Mouse (Mus musculus): ENCODE data around the gene 4930442H23Rik. TPM values are rescaled to one million over a fixed set of nuclear protein-coding genes. Genes with fewer than 3 reads are reported as not detected.

4930442H23Rik gene
- total RNA-seq (2023), result not detected

GRCm38 (mm10) chr10:81183805-81184204 lies at the start of gene 4930442H23Rik:
Gene 4930442H23Rik, minus strand, starts transcription at chr10:81183849.

GRCm38 (mm10) chr10:81232580-81233225 lies 49.1 kb upstream of the 4930442H23Rik start, which contains the start of gene Zfr2:
Gene Zfr2, plus strand, starts transcription at chr10:81233155.

GRCm38 (mm10) chr10:81230438-81231332 lies 47.0 kb upstream of the 4930442H23Rik start, which contains the start of gene Atcay:
Gene Atcay, minus strand, starts transcription at chr10:81230833.

GRCm38 (mm10) chr10:81201807-81202758 lies 18.4 kb upstream of the 4930442H23Rik start, which contains the start of gene Nmrk2:
Gene Nmrk2, minus strand, starts transcription at chr10:81202051.

GRCm38 (mm10) chr10:81182336-81183333 lies 1.0 kb downstream of the 4930442H23Rik start, which contains the start of gene Dapk3:
Gene Dapk3, plus strand, starts transcription at chr10:81183005.

GRCm38 (mm10) chr10:81176466-81177271 lies 7.0 kb downstream of the 4930442H23Rik start, which contains the start of gene Eef2:
Gene Eef2, plus strand, starts transcription at chr10:81176631.

GRCm38 (mm10) chr10:81167200-81168086 lies 16.2 kb downstream of the 4930442H23Rik start, which contains the start of gene Pias4:
Gene Pias4, minus strand, starts transcription at chr10:81167923.

GRCm38 (mm10) chr10:81134966-81135681 lies 48.5 kb downstream of the 4930442H23Rik start, which contains the start of gene Zbtb7a:
Gene Zbtb7a, plus strand, starts transcription at chr10:81135220.

Other genes with a start within 250 kb of the 4930442H23Rik start
- gene Gng7, start 168.9 kb downstream of the 4930442H23Rik start, total RNA-seq (2023), result not detected
- not detected for gene Diras1, start 158.2 kb downstream of the 4930442H23Rik start, total RNA-seq (2023)
- 16.8 TPM for gene Slc39a3, start 146.4 kb downstream of the 4930442H23Rik start, total RNA-seq (2023)
- gene Sgta, start 123.7 kb downstream of the 4930442H23Rik start, total RNA-seq (2023), result 52.5 TPM
- gene Thop1, start 113.8 kb downstream of the 4930442H23Rik start, total RNA-seq (2023), result 11.8 TPM
- gene Creb3l3, start 85.0 kb downstream of the 4930442H23Rik start, total RNA-seq (2023), result not detected
- gene Map2k2, start 77.9 kb downstream of the 4930442H23Rik start, total RNA-seq (2023), result 113 TPM
- 75.4 TPM for gene Zbtb7a, start 48.6 kb downstream of the 4930442H23Rik start, total RNA-seq (2023)
- gene Pias4, start 15.9 kb downstream of the 4930442H23Rik start, total RNA-seq (2023), result 41.2 TPM
- gene Eef2, start 7.2 kb downstream of the 4930442H23Rik start, total RNA-seq (2023), result 2,569 TPM
- 63.4 TPM for gene Dapk3, start 844 bp downstream of the 4930442H23Rik start, total RNA-seq (2023)
- gene Nmrk2, start 18.2 kb upstream of the 4930442H23Rik start, total RNA-seq (2023), result 0.37 TPM
- 0.12 TPM for gene Atcay, start 47.0 kb upstream of the 4930442H23Rik start, total RNA-seq (2023)
- 6.8 TPM for gene Zfr2, start 49.3 kb upstream of the 4930442H23Rik start, total RNA-seq (2023)
- gene Matk, start 69.1 kb upstream of the 4930442H23Rik start, total RNA-seq (2023), result 21.5 TPM
- 123 TPM for gene Mrpl54, start 83.1 kb upstream of the 4930442H23Rik start, total RNA-seq (2023)
- 27.2 TPM for gene Apba3, start 83.1 kb upstream of the 4930442H23Rik start, total RNA-seq (2023)
- 4.8 TPM for gene Tjp3, start 107.7 kb upstream of the 4930442H23Rik start, total RNA-seq (2023)
- 106 TPM for gene Pip5k1c, start 109.1 kb upstream of the 4930442H23Rik start, total RNA-seq (2023)
- 48.0 TPM for gene Cactin, start 137.3 kb upstream of the 4930442H23Rik start, total RNA-seq (2023)
- gene Tbxa2r, start 144.9 kb upstream of the 4930442H23Rik start, total RNA-seq (2023), result 39.9 TPM
- not detected for gene Gipc3, start 159.4 kb upstream of the 4930442H23Rik start, total RNA-seq (2023)
- 41.6 TPM for gene Hmg20b, start 166.6 kb upstream of the 4930442H23Rik start, total RNA-seq (2023)
- 4.8 TPM for gene Mfsd12, start 173.6 kb upstream of the 4930442H23Rik start, total RNA-seq (2023)
- 5.7 TPM for gene 4930404N11Rik, start 182.0 kb upstream of the 4930442H23Rik start, total RNA-seq (2023)
- gene Fzr1, start 194.7 kb upstream of the 4930442H23Rik start, total RNA-seq (2023), result 30.6 TPM
- 44.9 TPM for gene Dohh, start 200.6 kb upstream of the 4930442H23Rik start, total RNA-seq (2023)
- gene Gm48551, start 200.6 kb upstream of the 4930442H23Rik start, total RNA-seq (2023), result 5.8 TPM
- 4.2 TPM for gene Gm48552, start 205.2 kb upstream of the 4930442H23Rik start, total RNA-seq (2023)
- gene Smim24, start 209.2 kb upstream of the 4930442H23Rik start, total RNA-seq (2023), result 5.3 TPM

Measured in CD8-positive naive resting alpha-beta T cell, adult 57 days (primary cell).